Mouse (Mus musculus): ENCODE data around the gene Sptssa.

Gene Sptssa

GRCm38 (mm10) chr12:54654741-54655140, 1.6 kb downstream of the Sptssa start:
- DNase-seq: no peak

GRCm38 (mm10) chr12:54654141-54654540, 2.2 kb downstream of the Sptssa start:
- DNase-seq: peak in 1 of 2 experiments; percentile 36

DNA sequence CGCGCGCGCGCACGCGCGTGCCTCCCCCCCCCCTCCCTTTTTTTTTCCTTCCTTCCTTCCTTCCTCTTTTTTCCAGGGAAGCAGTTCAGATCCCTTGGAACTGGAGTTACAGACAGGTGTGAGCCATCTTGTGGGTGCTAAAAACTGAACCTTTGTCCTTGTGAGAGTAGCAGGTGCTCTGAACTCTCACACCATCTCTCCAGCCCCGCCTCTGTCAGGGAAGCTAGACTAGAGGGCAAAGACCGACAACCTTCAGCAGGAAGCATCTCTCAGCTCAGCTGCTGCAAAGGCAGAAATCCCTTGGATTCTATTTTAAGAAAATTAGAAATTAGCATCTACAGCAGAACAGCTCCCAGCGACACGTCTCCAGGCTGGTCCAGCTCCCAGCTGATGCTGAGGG, 4.0 kb downstream of the Sptssa start:
- DNase-seq: no peak

DNA sequence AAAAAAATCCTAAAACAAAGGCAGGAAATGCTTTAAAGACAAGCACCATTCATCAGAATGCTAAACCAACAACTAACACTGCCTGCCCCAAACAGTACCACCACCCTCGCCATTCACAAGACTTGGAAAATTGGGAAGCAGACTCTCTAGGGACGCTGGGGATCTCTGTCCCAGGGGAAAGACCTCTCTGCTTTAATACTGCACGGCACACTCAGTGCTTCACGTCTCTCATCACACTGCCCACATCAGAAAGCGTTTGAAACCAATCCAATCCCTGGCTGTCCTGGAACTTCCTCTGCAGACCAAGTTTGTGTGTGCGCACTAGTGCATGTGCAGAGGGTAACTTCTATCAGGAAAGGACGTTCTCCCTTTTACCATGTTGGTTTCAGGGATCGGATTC, 4.6 kb downstream of the Sptssa start:
- no peak for DNase-seq

DNA sequence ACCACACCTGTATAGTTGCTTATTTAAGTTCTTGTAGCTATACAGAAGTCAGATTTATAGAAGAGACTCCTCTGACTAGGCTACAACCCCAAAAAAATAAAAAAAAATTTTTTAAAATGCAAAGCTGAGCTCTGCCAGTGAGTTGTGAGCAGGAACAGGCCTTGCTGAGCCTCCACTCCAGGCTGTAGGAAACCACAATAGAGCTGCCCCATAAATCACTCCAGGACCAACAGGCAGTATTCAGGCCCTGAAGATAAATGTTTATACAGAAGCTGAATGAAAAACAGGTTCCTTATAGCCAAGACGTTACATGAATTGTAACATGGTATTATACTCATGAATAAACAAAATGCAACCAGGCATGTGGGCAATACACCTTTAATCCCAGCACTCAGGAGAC, 5.2 kb downstream of the Sptssa start:
- no peak for DNase-seq

DNA sequence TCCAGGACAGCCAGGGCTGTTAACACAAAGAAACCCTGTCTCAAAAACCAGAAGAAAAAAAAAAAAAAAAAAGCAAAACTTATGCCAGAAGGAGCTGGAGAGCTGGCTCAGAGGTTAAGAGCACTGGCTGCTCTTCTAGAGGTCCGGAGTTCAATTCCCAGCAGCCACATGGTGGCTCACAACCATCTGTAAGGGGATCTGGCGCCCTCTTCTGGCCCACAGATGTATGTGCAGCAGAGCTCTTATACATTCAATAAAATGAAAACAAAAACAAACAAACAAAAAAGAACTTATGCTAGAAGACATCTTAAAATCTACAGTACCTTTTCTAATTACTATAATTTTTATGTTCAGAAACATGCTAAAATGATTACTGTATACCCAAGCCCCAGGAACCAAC, 11.4 kb downstream of the Sptssa start:
- DNase-seq: no peak

DNA sequence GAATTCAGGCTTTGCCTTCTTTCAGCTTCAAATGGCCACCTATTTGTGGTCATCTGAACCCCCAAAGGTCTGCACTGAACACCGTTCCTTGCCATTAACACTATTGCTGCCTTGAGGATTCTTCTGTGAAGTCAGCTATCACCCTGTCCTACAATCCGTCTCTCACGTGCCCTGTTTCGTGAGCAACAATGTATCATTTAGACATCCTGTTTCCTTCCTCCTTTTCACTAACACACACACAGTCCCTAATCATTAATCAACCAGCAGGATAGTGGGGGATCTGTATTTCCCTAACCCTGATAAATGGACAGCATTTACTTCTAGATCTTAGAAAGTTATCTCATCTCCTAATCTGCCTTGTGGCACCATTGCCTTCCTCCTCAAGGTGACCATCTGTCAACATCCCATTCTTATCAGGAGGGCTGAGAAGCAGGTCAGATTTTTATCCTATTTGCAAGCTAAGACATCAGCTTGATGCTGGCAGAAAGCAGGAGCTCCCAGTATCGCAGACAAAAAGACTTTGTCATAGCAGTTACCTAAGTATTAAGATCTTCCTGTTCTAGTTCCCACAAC, 13.0 kb downstream of the Sptssa start:
- no peak for DNase-seq

- DNase-seq: no peak
Observed at GRCm38 (mm10) chr12:54641374-54641773, 15.0 kb downstream of the Sptssa start.

- no peak for DNase-seq
Observed at GRCm38 (mm10) chr12:54640259-54640658, 16.1 kb downstream of the Sptssa start.

DNA sequence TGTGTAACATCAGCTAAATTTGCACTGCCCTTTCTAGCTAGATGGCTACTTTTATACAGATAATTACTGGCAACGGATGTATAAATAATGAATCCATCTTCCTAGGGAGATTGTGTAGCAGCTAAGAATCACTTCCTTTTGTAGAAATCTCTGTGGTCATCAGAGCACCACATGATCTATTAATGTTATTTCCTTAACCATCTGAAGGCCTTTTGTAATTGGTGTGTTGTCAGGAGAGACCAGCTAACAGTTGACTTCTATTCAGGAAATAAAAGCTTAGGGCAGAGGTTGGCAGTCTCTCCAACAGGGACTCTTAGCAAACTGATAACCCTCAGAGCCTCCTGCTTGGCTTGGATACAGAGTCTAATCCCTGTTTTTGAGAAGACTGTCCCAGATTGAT, 19.3 kb downstream of the Sptssa start:
- DNase-seq: no peak

DNA sequence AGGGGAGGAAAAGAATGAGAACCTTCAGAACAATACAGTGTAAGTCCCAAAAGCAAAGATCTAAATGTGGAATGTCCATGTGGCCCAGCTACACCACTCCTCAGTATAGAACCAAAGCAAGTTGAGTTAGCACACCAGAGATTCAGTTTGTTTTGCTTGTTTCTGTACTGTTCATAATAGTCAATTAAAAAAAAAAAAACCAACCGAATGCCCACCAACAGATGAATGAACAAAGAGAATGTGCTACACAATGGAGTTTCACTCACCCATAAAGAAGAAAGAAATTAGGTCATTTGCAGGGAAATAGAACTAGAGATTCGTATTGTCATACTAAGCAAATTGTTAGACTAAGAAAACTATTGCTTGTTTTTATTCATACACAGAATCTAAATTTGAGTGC, 24.2 kb downstream of the Sptssa start:
- DNase-seq: no peak

GRCm38 (mm10) chr12:54621942-54622341, 34.4 kb downstream of the Sptssa start:
- no peak for DNase-seq

DNA sequence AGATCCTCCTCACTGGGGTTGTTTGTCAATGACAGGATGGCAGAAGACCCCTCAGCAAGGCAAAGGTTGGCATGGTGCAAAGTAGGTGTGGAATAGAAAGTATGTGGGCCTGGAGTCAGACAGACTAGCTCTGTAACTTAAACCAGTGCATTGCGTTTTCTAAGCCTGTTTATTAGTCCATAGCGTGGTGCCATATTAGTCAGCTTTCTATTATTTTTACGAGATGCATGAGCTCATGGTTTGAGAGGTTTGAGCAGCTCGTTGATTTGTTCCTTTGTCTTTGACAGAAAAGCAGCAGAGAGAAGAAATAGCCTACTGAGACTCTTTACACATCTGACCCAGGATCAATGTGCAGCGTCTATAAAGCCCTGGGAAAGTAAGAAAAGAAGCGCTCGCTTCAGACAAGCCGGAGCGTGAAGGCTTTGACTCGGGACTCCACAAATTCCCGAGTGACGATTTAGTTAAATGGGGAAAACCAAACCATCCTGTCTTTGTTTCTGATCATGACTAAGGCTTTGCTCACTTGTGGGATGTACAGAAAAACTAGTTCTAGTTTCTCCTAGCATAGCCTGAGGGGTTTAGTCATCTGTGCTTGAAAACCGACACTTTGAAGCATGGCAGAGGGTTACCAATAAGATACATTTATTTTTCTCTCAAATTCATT, 36.2 kb downstream of the Sptssa start:
- DNase-seq: no peak

GRCm38 (mm10) chr12:54608988-54609387, 47.4 kb downstream of the Sptssa start:
- no peak for DNase-seq

DNA sequence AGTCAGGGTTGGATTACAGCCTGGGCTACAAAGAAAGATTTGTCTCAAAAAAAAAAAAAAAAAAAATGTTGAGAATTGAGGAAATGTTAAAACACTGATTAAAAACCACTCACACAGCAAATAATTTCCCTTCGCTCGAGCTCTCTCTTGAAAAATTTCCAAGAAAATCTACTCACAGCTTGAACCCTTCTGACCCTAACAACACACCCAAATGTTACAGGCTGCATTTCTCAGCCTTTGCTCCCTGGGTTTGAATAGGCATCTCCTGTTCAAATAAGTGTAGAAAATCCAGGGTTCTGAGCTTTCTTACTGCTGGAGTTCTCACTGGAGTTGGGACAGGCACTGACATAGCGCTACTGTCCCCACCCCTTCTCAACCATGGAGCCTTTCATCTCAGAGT, 51.2 kb downstream of the Sptssa start:
- DNase-seq: no peak

GRCm38 (mm10) chr12:54603542-54604167, 52.7 kb downstream of the Sptssa start:
- DNase-seq: no peak

- DNase-seq: no peak
Observed at GRCm38 (mm10) chr12:54600482-54600881, 55.9 kb downstream of the Sptssa start.

GRCm38 (mm10) chr12:54598358-54598757, 58.0 kb downstream of the Sptssa start:
- no peak for DNase-seq

- DNase-seq: no peak
Observed at GRCm38 (mm10) chr12:54596715-54597114, 59.7 kb downstream of the Sptssa start.

Data from cerebellum, postnatal 25 days (tissue).